Mouse (Mus musculus) embryonic facial prominence, embryonic 10.5 days (tissue): ENCODE measurements around the gene Galnt7. TPM values are rescaled to one million over a fixed set of nuclear protein-coding genes. Genes with fewer than 3 reads are reported as not detected.
"Not testable (repeated sequence)": the region's sequence is repeated elsewhere in the genome, so short reads cannot be mapped to it uniquely, and the experiment has no call there.

ENCODE experiments used
- DNase-seq: peaks from one replicate; pipeline ENCODE4 v3.0.0-alpha.2; 2017; ENCODE audit warnings: low spot score
- H3K27ac ChIP-seq: fragments of 300-500 bp; sonication (generic); replicated peaks from 2 replicates; pipeline ENCODE4 v1.5.1; 2016; ENCODE audit warnings: mild to moderate bottlenecking
- H3K27me3 ChIP-seq: fragments of 300-500 bp; sonication (generic); replicated peaks from 2 replicates; pipeline ENCODE4 v1.6.1; 2016; ENCODE audit warnings: low read depth, mild to moderate bottlenecking; ENCODE audit not compliant: poor library complexity, severe bottlenecking
- H3K36me3 ChIP-seq: fragments of 300-500 bp; sonication (generic); replicated peaks from 2 replicates; pipeline ENCODE4 v1.6.1; 2016; ENCODE audit warnings: mild to moderate bottlenecking, moderate library complexity
- H3K4me1 ChIP-seq: fragments of 300-500 bp; sonication (generic); 2 replicates; pipeline ENCODE4 v1.6.1; 2016
- H3K4me3 ChIP-seq: fragments of 300-500 bp; sonication (generic); 2 replicates; pipeline ENCODE4 v1.5.1; 2016; ENCODE audit warnings: mild to moderate bottlenecking, moderate library complexity
- H3K9me3 ChIP-seq: fragments of 300-500 bp; sonication (generic); 2 replicates; pipeline ENCODE4 v1.6.1; 2016; ENCODE audit warnings: mild to moderate bottlenecking
- WGBS: fragments of 180-500 bp; shearing (Covaris S2); methylation state at CpG from one replicate; pipeline ENCODE4 v1.1.7; 2016; 5-methylcytosine and 5-hydroxymethylcytosine counted together
- polyA plus RNA-seq: library from polyadenylated mRNA; unstranded; fragments of >200 nt; fragmentation: Nextera tagmentation; extraction: Ambion mirVana; gene quantifications from 2 replicates; pipeline ENCODE4 v1.2.1, GENCODE M21; 2016

Gene Galnt7
- polyA plus RNA-seq, 1 experiment from 2014 or later, result 23.2 TPM

DNA sequence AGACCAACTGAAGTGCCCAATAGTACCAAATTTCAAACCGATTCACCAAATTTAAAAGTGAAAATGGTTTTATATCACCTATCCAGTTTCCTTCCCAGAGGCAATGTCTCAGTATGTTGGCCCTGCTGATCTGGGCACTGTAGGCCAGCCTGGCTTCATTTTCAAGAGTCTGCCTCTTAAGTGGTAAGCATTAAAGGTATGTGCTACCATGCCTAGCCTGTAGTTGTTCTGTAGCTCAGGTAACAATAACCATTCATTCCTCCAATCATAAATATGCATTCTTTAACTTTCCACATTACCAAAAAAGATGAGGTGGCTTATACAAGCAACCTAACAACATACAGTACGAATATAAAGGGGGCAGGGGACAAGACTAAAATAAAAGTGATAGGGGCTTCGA is 135.1 kb downstream of the Galnt7 start:
- no peak overlapping the region for H3K4me3 ChIP-seq
- H3K36me3 ChIP-seq, result peaks cover 75% of the 10 kb centered on the region
- peaks cover 9% of the 10 kb centered on the region for H3K4me1 ChIP-seq
- DNase-seq, result no peak
- 85% methylated on average over 3 of the region's 3 CpGs for WGBS
- H3K27me3 ChIP-seq, result no peaks in the 10 kb centered on the region
- H3K27ac ChIP-seq, result no peak overlapping the region
- H3K9me3 ChIP-seq, result no peaks in the 10 kb centered on the region

- H3K4me1 ChIP-seq, H3K27me3 ChIP-seq, H3K4me3 ChIP-seq, DNase-seq, H3K9me3 ChIP-seq, H3K27ac ChIP-seq: not testable (repeated sequence)
- WGBS, result 88% methylated on average over 5 of the region's 5 CpGs
- H3K36me3 ChIP-seq, result peaks cover 69% of the 10 kb centered on the region
Observed at GRCm38 (mm10) chr8:57516685-57517084, 136.1 kb downstream of the Galnt7 start.

- not testable (repeated sequence) for DNase-seq, H3K9me3 ChIP-seq, H3K27me3 ChIP-seq
- peaks cover 18% of the 10 kb centered on the region for H3K4me1 ChIP-seq
- H3K4me3 ChIP-seq, result peak overlapping the region; percentile 92
- H3K27ac ChIP-seq, result peak overlapping the region; percentile 100
- 37% methylated on average over 10 of the region's 10 CpGs for WGBS
- H3K36me3 ChIP-seq, result peaks cover 56% of the 10 kb centered on the region
Observed at GRCm38 (mm10) chr8:57513178-57513661, 139.6 kb downstream of the Galnt7 start.

DNA sequence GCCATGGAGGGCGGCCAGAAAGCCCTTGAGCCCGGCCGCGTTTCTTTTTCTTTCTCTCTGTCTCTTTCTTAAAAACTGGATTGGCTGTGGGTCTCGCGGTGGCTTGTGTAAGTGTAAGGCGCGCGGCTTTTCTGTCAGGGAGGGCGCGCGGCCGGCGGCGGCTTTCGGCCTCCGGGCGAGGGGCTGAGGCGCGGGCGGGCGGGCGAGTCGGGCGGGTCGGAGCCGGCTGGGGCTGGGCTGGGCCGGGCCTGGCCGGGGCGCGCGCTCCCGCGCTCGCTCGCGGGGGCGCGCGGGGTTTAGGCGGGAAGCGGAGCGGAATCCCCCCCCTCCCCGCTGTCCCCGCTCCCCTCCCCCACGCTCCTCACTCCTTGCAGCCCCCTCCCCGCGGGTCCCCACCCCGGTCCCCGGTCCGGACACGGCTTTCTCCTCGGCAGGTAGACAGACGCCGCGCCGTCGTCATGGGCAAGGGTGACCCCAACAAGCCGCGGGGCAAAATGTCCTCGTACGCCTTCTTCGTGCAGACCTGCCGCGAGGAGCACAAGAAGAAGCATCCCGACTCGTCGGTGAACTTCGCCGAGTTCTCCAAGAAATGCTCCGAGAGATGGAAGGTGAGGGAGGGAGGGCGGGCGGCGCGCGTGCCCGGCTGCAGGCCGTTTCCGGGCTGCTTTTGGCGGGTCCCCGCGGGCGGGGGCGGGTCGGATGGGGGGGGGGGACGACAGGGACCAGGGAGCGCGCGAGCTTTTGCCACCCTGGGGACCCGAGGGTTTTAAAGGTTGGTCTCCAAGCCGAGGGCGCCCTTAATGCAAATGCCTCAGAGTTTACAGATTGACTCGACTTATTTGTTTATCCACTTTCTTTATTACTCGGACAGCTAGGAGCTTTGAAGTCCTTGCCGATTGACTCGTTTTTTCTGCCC is 140.4 kb downstream of the Galnt7 start:
- peaks cover 18% of the 10 kb centered on the region for H3K4me1 ChIP-seq
- no peaks in the 10 kb centered on the region for H3K9me3 ChIP-seq
- peak overlapping the region; percentile 100 for H3K27ac ChIP-seq
- H3K4me3 ChIP-seq, result peak overlapping the region; percentile 92
- no peaks in the 10 kb centered on the region for H3K27me3 ChIP-seq
- peaks cover 48% of the 10 kb centered on the region for H3K36me3 ChIP-seq
- under 1% methylated on average over 96 of the region's 96 CpGs for WGBS
- DNase-seq, result peak; percentile 80

DNA sequence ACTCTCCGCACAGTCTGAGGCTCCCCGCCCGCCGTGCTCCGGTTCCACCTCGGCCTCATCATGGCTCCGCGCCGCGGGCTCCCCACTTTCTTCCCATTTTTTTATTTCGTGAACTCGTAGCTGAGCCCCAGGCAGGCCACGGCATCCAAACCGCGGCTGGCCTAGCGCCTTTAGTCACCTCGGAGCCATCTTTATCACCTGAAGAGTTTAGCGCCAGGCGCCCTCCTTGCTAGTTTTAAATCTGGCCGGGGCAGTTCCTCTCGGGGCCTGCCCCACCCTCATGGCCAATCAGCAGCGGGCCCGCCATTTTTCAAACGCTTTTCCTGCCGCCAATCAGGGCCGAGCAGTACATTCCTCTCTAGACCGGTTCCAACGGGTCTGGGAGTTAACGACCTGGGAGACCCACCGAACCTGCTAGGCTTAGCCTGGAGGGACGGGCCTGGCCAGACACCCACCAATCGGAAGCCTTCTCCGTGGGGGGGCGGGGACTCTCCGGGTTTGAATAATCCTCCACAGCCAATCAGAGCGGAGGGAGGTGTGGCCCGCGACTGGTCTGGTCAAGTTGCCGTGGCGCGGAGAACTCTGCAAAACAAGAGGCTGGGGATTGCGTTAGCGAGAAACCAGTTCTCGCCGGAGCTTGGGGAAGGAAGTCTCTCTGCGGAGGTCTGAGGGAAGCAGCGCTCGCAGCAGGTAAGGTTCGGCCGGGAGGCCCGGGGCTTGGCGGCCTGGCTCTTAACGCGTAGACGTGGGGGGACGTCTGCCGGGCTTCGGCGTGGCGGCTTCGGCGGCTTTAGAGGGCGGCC is 141.3 kb downstream of the Galnt7 start, which contains the start of gene Hmgb2:
TSS of gene Hmgb2 (plus strand) at position 592 of the 803 bp plus-strand sequence.
- WGBS, result under 1% methylated on average over 63 of the region's 63 CpGs
- Histone ChIP-seq H3K27ac (peak within 1 kb of the TSS; percentile 100), H3K27me3 (no peaks in the 10 kb centered on the region), H3K4me1 (peaks cover 18% of the 10 kb centered on the region), H3K36me3 (peaks cover 39% of the 10 kb centered on the region), H3K9me3 (no peaks in the 10 kb centered on the region), H3K4me3 (peak within 1 kb of the TSS; percentile 92)
- peak; percentile 100 for DNase-seq

GRCm38 (mm10) chr8:57510791-57511315 is 142.0 kb downstream of the Galnt7 start:
- H3K27ac ChIP-seq, result peak overlapping the region; percentile 100
- WGBS, result 2% methylated on average over 31 of the region's 31 CpGs
- no peaks in the 10 kb centered on the region for H3K9me3 ChIP-seq
- no peaks in the 10 kb centered on the region for H3K27me3 ChIP-seq
- peak overlapping the region; percentile 92 for H3K4me3 ChIP-seq
- peaks cover 33% of the 10 kb centered on the region for H3K36me3 ChIP-seq
- no peak for DNase-seq
- peaks cover 18% of the 10 kb centered on the region for H3K4me1 ChIP-seq

DNA sequence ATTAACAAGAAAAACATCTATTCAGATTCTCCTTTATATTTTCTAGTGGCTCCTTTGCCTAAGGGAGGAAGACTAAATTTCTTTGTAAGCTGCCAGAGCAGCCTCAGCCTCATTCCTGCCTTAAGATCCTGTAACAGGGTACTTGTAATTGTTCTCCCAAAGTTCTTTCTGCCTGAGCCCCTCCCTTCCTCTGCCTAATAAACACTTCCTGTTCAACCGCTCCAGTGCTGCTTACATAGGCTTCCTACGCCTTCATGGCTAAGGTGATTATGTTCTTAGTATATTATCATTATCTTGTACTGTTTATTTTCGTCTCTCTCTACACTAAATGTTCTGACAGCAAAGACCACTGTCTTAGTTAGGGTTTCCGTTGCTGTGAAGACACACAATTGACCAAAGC is 144.2 kb downstream of the Galnt7 start:
- 83% methylated on average over 4 of the region's 4 CpGs for WGBS
- H3K4me1 ChIP-seq, result peaks cover 13% of the 10 kb centered on the region
- H3K36me3 ChIP-seq, result peaks cover 13% of the 10 kb centered on the region
- H3K27me3 ChIP-seq, result no peaks in the 10 kb centered on the region
- H3K27ac ChIP-seq, result no peak overlapping the region
- DNase-seq, result no peak
- no peak overlapping the region for H3K4me3 ChIP-seq
- no peaks in the 10 kb centered on the region for H3K9me3 ChIP-seq

DNA sequence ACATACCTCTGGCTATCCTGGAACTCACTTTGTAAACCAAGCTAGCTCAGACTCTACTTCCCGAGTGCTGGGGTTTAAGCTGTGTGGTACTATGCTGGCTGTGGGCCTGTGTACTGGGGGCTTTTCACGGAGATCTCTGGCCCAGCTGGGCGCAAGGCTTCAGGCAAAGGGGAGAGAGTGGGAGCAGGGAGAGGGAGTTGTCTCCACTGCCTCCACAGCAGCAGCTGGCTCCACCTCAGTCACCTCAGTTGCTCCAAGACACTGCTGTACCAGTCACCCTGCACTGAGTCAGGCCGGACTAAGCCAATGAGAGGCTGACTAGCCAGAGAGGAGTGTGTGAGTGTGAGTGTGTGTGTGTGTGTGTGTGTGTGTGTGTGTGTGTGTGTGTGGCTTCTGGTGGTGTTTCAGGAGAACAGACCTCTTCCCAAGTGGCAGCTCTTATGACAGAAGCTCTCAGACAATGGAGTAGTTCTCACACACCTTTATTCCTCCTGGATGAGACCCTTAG is 145.2 kb downstream of the Galnt7 start:
- 87% methylated on average over 4 of the region's 4 CpGs for WGBS
- no peak for DNase-seq

DNA sequence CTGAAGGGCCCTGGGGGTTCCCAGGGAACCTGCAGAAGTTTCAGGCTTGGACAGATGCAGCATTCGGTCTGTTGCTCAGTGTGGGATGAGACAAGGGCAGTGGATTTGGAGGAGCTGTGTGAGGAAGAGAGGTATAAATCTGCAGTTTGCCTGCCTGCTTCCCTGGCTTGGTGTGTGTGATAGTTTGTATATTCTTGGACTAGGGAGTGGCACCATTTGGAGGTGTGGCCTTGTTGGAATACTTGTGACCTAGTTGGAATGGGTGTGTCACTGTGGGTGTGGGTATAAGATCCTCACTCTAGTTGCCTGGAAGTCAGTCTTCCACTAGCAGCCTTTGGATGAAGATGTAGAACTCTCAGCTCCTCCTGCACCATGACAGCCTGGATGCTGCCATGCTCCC is 147.3 kb downstream of the Galnt7 start:
- not testable (repeated sequence) for H3K4me1 ChIP-seq, H3K27ac ChIP-seq, H3K9me3 ChIP-seq, H3K4me3 ChIP-seq, H3K27me3 ChIP-seq, H3K36me3 ChIP-seq
- WGBS, result 86% methylated on average over 1 of the region's 1 CpGs
- peak; percentile 6 for DNase-seq

More for the DNA sequence above, 145.2 kb downstream of the Galnt7 start:
- peaks cover 5% of the 10 kb centered on the region for H3K36me3 ChIP-seq
- peaks cover 9% of the 10 kb centered on the region for H3K4me1 ChIP-seq
- H3K4me3 ChIP-seq, result no peak overlapping the region
- no peaks in the 10 kb centered on the region for H3K9me3 ChIP-seq
- no peaks in the 10 kb centered on the region for H3K27me3 ChIP-seq
- H3K27ac ChIP-seq, result no peak overlapping the region

- 52% methylated on average over 5 of the region's 5 CpGs for WGBS
- Histone ChIP-seq H3K9me3 (no peaks in the 10 kb centered on the region), H3K27ac (no peak overlapping the region; the same call in 1 of the 2 replicates), H3K27me3 (no peaks in the 10 kb centered on the region), H3K4me3 (no peak overlapping the region), H3K36me3 (peaks cover 2% of the 10 kb centered on the region; the same call in 1 of the 2 replicates), H3K4me1 (peaks cover 3% of the 10 kb centered on the region; the same call in 1 of the 2 replicates)
- peak; percentile 83 for DNase-seq
Observed at GRCm38 (mm10) chr8:57503641-57504040, 149.2 kb downstream of the Galnt7 start.

DNA sequence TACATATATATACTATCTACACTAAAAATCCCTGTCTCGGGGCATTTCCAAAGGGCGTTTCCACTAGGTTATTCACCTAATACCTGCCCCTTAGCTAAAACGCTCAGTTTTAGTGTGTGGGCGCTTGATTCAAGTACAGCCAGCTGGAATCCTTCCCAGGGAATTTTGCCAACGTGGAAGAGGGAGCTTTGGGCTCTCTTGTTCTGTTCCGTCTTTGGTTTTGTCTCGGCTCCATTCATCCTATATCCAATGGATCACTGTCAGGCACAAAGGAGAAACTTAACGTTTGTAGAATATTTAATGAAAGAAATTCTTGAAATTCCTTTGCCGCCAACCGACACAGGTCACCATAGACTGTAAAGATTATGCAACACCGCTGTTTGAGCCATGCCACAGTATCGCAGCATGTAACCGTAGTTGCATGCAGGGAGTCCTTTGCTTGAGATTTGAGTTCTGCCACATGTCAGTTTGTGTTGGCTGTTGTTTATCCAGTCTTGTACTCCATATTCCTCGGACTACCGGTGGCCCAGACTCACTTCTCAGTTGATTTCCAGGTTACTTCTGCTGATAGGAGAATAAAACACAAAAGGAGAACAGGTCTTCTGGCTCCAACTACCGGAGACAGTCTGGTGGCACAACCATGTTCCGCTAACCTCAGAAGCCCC is 153.9 kb downstream of the Galnt7 start:
- DNase-seq, result no peak
- H3K4me1 ChIP-seq, result peaks cover 6% of the 10 kb centered on the region; the same call in 1 of the 2 replicates
- H3K9me3 ChIP-seq, result no peaks in the 10 kb centered on the region
- no peaks in the 10 kb centered on the region for H3K27me3 ChIP-seq
- H3K27ac ChIP-seq, result no peak overlapping the region
- 74% methylated on average over 17 of the region's 17 CpGs for WGBS
- 0 out of 2 replicates have a peak, but pooled peaks cover 8% of the 10 kb centered on the region for H3K36me3 ChIP-seq
- H3K4me3 ChIP-seq, result no peak overlapping the region
